Mouse (Mus musculus) embryonic facial prominence, embryonic 10.5 days (tissue): ENCODE data around the gene Cubn. TPM values are rescaled to one million over a fixed set of nuclear protein-coding genes. Genes with fewer than 3 reads are reported as not detected.

Experiments
- DNase-seq: peaks from one replicate; pipeline ENCODE4 v3.0.0-alpha.2; 2017; ENCODE audit warnings: low spot score
- H3K27ac ChIP-seq: fragments of 300-500 bp; sonication (generic); replicated peaks from 2 replicates; pipeline ENCODE4 v1.5.1; 2016; ENCODE audit warnings: mild to moderate bottlenecking
- H3K27me3 ChIP-seq: fragments of 300-500 bp; sonication (generic); replicated peaks from 2 replicates; pipeline ENCODE4 v1.6.1; 2016; ENCODE audit warnings: low read depth, mild to moderate bottlenecking; ENCODE audit not compliant: poor library complexity, severe bottlenecking
- H3K36me3 ChIP-seq: fragments of 300-500 bp; sonication (generic); replicated peaks from 2 replicates; pipeline ENCODE4 v1.6.1; 2016; ENCODE audit warnings: mild to moderate bottlenecking, moderate library complexity
- H3K4me1 ChIP-seq: fragments of 300-500 bp; sonication (generic); 2 replicates; pipeline ENCODE4 v1.6.1; 2016
- H3K4me3 ChIP-seq: fragments of 300-500 bp; sonication (generic); 2 replicates; pipeline ENCODE4 v1.5.1; 2016; ENCODE audit warnings: mild to moderate bottlenecking, moderate library complexity
- H3K9me3 ChIP-seq: fragments of 300-500 bp; sonication (generic); 2 replicates; pipeline ENCODE4 v1.6.1; 2016; ENCODE audit warnings: mild to moderate bottlenecking
- WGBS: fragments of 180-500 bp; shearing (Covaris S2); methylation state at CpG from one replicate; pipeline ENCODE4 v1.1.7; 2016; 5-methylcytosine and 5-hydroxymethylcytosine counted together
- polyA plus RNA-seq: library from polyadenylated mRNA; unstranded; fragments of >200 nt; fragmentation: Nextera tagmentation; extraction: Ambion mirVana; gene quantifications from 2 replicates; pipeline ENCODE4 v1.2.1, GENCODE M21; 2016

Cubn gene
- polyA plus RNA-seq, 1 experiment from 2014 or later = 0.11 TPM

GRCm38 (mm10) chr2:13371072-13371796 lies 120.4 kb downstream of the Cubn start:
- Histone ChIP-seq H3K27ac (peak overlapping the region; percentile 87), H3K4me3 (no peak overlapping the region), H3K27me3 (no peaks in the 10 kb centered on the region), H3K36me3 (no peaks in the 10 kb centered on the region), H3K9me3 (no peaks in the 10 kb centered on the region), H3K4me1 (peaks cover 31% of the 10 kb centered on the region)
- WGBS = 54% methylated on average over 10 of the region's 10 CpGs
- no peak for DNase-seq

- no peak for DNase-seq
- H3K9me3 ChIP-seq = no peaks in the 10 kb centered on the region
- peak overlapping the region; percentile 87 for H3K27ac ChIP-seq
- no peaks in the 10 kb centered on the region for H3K36me3 ChIP-seq
- WGBS = 29% methylated on average over 2 of the region's 2 CpGs
- H3K4me3 ChIP-seq = no peak overlapping the region
- H3K27me3 ChIP-seq = no peaks in the 10 kb centered on the region
- H3K4me1 ChIP-seq = peaks cover 31% of the 10 kb centered on the region
Observed at GRCm38 (mm10) chr2:13370556-13370955, 121.1 kb downstream of the Cubn start.

- WGBS = 78% methylated on average over 3 of the region's 3 CpGs
- DNase-seq = no peak
- Histone ChIP-seq H3K9me3 (no peaks in the 10 kb centered on the region), H3K36me3 (no peaks in the 10 kb centered on the region), H3K27me3 (no peaks in the 10 kb centered on the region), H3K4me1 (peaks cover 31% of the 10 kb centered on the region), H3K4me3 (no peak overlapping the region), H3K27ac (no peak overlapping the region)
Observed at GRCm38 (mm10) chr2:13368517-13368916, 123.1 kb downstream of the Cubn start.

DNA sequence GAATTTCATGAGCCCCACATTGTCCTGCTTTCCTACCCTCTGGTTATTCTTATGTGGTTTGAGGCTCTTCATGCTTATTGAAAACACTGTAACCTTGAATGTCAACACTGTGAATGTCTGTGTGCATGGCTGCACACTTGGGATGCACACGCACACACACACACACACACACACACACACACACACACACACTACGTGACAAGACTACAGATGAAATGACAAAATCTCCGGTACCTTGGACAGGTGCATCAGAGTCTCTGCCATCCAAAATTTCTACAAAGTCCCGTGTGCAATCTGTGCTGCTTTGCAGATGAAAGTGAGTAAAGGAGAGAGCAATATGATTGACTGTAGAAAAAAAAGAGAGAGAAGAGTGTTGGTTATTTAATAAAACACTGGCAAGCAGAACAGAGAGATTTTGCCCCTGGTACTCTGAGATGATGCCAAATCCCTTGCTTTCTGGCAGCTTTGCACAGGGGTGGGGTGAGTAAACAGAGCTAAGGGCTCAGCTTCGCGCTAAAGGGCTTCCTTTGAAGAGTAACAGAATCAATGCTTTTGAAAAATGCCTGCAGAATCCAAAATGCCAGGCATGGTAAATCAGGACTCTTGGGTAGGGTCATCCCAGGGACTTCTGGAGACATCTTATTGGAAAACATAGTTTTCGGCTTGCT lies 133.6 kb downstream of the Cubn start:
- DNase-seq = no peak
- Histone ChIP-seq H3K4me3 (no peak overlapping the region), H3K27me3 (no peaks in the 10 kb centered on the region), H3K36me3 (no peaks in the 10 kb centered on the region), H3K27ac (no peak overlapping the region), H3K9me3 (no peaks in the 10 kb centered on the region), H3K4me1 (no peaks in the 10 kb centered on the region)
- 78% methylated on average over 7 of the region's 7 CpGs for WGBS

GRCm38 (mm10) chr2:13352775-13353174 lies 138.8 kb downstream of the Cubn start:
- Histone ChIP-seq H3K27me3 (no peaks in the 10 kb centered on the region), H3K4me3 (no peak overlapping the region), H3K4me1 (no peaks in the 10 kb centered on the region), H3K27ac (no peak overlapping the region), H3K36me3 (no peaks in the 10 kb centered on the region), H3K9me3 (no peaks in the 10 kb centered on the region)
- WGBS = 92% methylated on average over 3 of the region's 3 CpGs
- no peak for DNase-seq

DNA sequence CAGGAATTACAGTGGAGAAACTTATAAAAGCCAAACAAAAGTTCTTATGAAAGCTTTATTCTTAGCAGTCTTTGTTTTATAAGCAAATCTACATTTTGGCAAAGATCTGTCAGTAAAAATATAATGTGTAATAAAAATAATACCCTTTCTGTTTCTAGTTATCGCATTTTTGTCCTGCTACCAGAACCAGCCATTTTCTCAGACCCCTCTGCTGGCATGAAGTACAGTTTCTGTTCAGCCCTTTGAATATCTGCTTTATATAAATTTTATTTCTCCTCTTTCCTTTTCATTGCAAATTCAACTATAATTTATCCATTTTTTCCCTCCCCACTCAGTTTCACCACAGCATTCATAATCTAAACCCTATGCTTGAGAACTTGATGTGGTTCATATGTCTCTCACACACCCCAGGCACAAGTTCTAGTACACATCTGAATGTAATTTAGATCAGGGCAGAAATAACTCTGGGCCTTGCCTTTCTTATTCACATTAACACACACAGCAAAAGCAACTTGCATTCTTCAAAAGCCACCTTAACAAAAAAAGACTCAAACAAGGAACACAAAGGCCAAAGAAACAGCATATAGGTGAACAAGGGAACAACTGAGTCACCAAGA lies 139.4 kb downstream of the Cubn start:
- no peaks in the 10 kb centered on the region for H3K27me3 ChIP-seq
- no peaks in the 10 kb centered on the region for H3K4me1 ChIP-seq
- H3K4me3 ChIP-seq = no peak overlapping the region
- WGBS = 98% methylated on average over 1 of the region's 1 CpGs
- no peak overlapping the region for H3K27ac ChIP-seq
- DNase-seq = no peak
- no peaks in the 10 kb centered on the region for H3K36me3 ChIP-seq
- no peaks in the 10 kb centered on the region for H3K9me3 ChIP-seq

DNA sequence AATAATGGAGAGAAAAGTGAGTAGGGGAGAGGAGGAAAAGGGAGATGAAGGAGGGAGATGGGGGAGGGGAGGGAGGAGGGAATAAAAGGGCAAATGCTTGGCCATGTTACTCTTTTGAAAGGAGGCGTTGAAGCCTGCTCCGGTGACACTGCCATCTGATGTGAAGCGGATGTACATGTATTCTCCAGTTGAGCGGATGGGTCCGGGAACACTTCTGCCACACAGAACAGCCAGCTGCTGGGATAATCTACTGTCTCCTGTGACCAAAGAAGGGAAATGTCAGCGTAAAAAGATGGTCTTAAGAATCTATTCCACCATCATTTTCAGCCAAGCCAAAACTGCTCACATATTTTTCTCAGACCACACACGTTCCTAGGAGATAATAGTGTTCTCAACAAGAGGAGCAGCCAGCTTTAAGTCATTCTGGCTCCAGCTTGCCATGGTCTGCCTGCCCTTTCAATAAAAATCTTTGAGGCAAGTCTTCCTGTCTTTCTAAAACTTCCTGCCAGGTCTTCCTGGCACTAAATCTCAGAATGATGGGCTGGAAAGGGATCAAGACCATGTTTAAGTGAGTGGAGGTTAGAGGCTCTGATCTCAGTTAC lies 149.2 kb downstream of the Cubn start:
- Histone ChIP-seq H3K27me3 (no peaks in the 10 kb centered on the region), H3K4me3 (no peak overlapping the region), H3K27ac (no peak overlapping the region), H3K4me1 (no peaks in the 10 kb centered on the region), H3K36me3 (no peaks in the 10 kb centered on the region), H3K9me3 (no peaks in the 10 kb centered on the region)
- WGBS = 73% methylated on average over 7 of the region's 7 CpGs
- no peak for DNase-seq

DNA sequence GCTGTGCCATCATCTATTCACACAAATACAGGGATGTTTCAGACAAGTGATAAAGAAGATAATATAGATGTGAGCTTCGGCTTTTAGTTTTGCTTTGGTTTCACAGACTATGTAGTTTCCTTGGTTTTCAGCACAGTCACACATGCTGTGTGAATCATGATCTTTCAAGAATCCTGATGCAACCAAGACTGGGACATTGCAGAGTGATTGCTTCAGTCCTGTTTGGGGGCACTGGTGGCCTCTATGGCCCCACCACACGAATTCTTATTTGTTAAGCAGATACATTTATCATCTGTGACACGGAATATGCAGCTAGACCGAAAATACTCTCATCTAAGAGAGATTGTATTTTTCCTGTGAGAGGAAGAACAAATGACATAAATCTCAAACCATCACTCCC lies 156.2 kb downstream of the Cubn start:
- H3K4me1 ChIP-seq = no peaks in the 10 kb centered on the region

GRCm38 (mm10) chr2:13329754-13330417 lies 161.7 kb downstream of the Cubn start:
- Histone ChIP-seq H3K4me1 (no peaks in the 10 kb centered on the region), H3K9me3 (no peaks in the 10 kb centered on the region), H3K4me3 (no peak overlapping the region), H3K27ac (no peak overlapping the region), H3K27me3 (no peaks in the 10 kb centered on the region), H3K36me3 (no peaks in the 10 kb centered on the region)
- no peak for DNase-seq
- 64% methylated on average over 4 of the region's 4 CpGs for WGBS

More for the DNA sequence above, 156.2 kb downstream of the Cubn start:
- 86% methylated on average over 4 of the region's 4 CpGs for WGBS
- no peaks in the 10 kb centered on the region for H3K36me3 ChIP-seq
- no peaks in the 10 kb centered on the region for H3K27me3 ChIP-seq
- H3K27ac ChIP-seq = no peak overlapping the region
- no peaks in the 10 kb centered on the region for H3K9me3 ChIP-seq
- no peak overlapping the region for H3K4me3 ChIP-seq
- no peak for DNase-seq

GRCm38 (mm10) chr2:13303376-13303775 lies 188.2 kb downstream of the Cubn start:
- no peak for DNase-seq
- Histone ChIP-seq H3K4me3 (no peak overlapping the region), H3K36me3 (no peaks in the 10 kb centered on the region), H3K9me3 (no peaks in the 10 kb centered on the region), H3K27me3 (no peaks in the 10 kb centered on the region), H3K27ac (no peak overlapping the region), H3K4me1 (no peaks in the 10 kb centered on the region)
- 87% methylated on average over 3 of the region's 3 CpGs for WGBS

- Histone ChIP-seq H3K4me3 (no peak overlapping the region), H3K27me3 (no peaks in the 10 kb centered on the region), H3K4me1 (no peaks in the 10 kb centered on the region), H3K27ac (no peak overlapping the region), H3K36me3 (no peaks in the 10 kb centered on the region), H3K9me3 (no peaks in the 10 kb centered on the region)
- peak; percentile 16 for DNase-seq
- 40% methylated on average over 3 of the region's 3 CpGs for WGBS
Observed at GRCm38 (mm10) chr2:13299031-13299430, 192.6 kb downstream of the Cubn start.

- H3K4me1 ChIP-seq = no peaks in the 10 kb centered on the region
- WGBS = 67% methylated on average over 5 of the region's 5 CpGs
- H3K4me3 ChIP-seq = no peak overlapping the region
- no peak overlapping the region for H3K27ac ChIP-seq
- no peaks in the 10 kb centered on the region for H3K27me3 ChIP-seq
- no peak for DNase-seq
- no peaks in the 10 kb centered on the region for H3K9me3 ChIP-seq
- no peaks in the 10 kb centered on the region for H3K36me3 ChIP-seq
Observed at GRCm38 (mm10) chr2:13297733-13298132, 193.9 kb downstream of the Cubn start.
